Mouse (Mus musculus): ENCODE results near the gene Ssrp1. TPM values are rescaled to one million over a fixed set of nuclear protein-coding genes. Genes with fewer than 3 reads are reported as not detected.

Gene Ssrp1
- polyA plus RNA-seq, 1 experiment from 2014 or later, result 139 TPM

DNA sequence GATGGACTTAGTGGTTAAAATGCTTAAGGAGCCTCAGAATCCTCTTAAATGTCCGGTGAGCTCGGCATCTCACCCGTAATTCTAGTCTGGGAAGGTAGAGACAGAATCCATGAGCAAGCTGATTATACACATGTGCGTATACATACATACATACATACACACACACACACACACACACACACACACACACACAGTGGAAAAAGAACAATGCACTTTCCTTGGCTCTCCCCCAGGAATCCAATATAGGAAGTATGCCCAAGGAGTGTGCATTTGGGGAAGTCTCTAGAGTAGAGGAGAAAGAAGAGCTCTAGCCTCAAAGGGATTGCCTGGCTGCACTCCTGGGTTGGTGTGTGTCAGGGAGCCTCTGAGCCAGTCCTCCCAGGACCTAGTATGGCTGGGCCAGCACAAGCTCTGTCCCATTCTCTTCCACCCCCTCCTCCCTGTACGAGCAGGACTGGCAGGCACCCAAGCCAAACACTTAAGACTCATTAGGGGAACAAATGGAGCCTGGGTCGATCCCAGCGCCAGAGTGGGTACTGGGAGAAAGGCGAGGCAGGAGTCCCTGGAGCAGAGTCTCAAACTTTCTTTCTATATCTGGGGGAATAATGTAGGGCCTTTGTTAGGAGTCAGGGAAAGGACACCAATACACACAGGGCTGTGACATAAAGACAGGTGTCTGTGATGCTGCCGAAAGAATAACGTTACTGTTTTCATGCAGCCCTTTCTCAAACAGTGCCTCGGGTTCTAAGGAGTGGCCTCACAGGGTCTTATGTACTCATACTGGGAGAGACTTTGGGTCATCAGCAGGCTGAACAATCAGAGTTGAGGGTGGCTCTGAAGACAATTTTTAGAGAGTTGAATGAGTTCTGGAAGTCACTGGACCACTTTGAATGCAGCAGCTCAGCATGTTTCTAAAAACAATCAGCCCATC is 51.9 kb downstream of the Ssrp1 start:
- Histone ChIP-seq H3K36me3 (no peaks in the 10 kb centered on the region), H3K27me3 (replicated peaks) (no peaks in the 10 kb centered on the region), H3K4me1 (peaks cover 11% of the 10 kb centered on the region), H3K4me2 (no peak overlapping the region), H3K27ac (replicated peaks) (peak overlapping the region; percentile 39; the same call in 1 of the 2 replicates), H3K4me3 (no peak overlapping the region), H3K9ac (no peak overlapping the region), H3K9me3 (no peaks in the 10 kb centered on the region)
- ATAC-seq (ENCODE audit: extremely low read depth, insufficient number of reproducible peaks, low FRiP score, low TSS enrichment), result peak; percentile 38; the same call in 1 of the 2 replicates
- 51% methylated on average over 11 of the region's 11 CpGs for WGBS

DNA sequence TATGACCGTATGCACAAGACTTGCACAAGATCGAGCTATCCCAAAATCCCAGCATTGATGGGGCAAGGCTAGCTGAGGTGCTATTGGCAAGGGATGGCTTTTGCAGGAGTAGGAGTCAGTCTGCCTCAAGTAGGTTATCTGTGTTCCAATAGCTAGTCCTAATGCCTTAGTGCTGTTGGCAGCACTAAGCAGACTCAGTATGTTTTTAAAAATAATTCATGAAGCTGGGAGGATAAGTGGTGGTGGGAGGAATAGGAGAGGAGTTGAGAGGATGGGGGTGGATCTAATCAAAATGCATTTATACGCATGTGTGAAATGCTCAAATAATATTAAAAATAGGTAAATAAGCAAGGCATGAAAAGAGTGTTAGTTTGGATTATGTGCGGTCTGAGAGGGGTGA is 54.3 kb downstream of the Ssrp1 start:
- Histone ChIP-seq H3K9me3 (no peaks in the 10 kb centered on the region), H3K4me1 (peaks cover 19% of the 10 kb centered on the region), H3K36me3 (no peaks in the 10 kb centered on the region), H3K27ac (replicated peaks) (no peak overlapping the region), H3K27me3 (replicated peaks) (no peaks in the 10 kb centered on the region), H3K4me2 (no peak overlapping the region), H3K4me3 (no peak overlapping the region), H3K9ac (no peak overlapping the region)
- ATAC-seq (ENCODE audit: extremely low read depth, insufficient number of reproducible peaks, low FRiP score, low TSS enrichment), result no peak
- 85% methylated on average over 4 of the region's 4 CpGs for WGBS

- Histone ChIP-seq H3K27me3 (replicated peaks) (no peaks in the 10 kb centered on the region), H3K4me2 (no peak overlapping the region), H3K4me1 (peaks cover 19% of the 10 kb centered on the region), H3K4me3 (no peak overlapping the region), H3K27ac (replicated peaks) (no peak overlapping the region), H3K9me3 (no peaks in the 10 kb centered on the region), H3K36me3 (no peaks in the 10 kb centered on the region), H3K9ac (no peak overlapping the region)
- no peak for ATAC-seq (ENCODE audit: extremely low read depth, insufficient number of reproducible peaks, low FRiP score, low TSS enrichment)
- WGBS, result 97% methylated on average over 1 of the region's 1 CpGs
Observed at GRCm38 (mm10) chr2:85093376-85093775, 56.3 kb downstream of the Ssrp1 start.

DNA sequence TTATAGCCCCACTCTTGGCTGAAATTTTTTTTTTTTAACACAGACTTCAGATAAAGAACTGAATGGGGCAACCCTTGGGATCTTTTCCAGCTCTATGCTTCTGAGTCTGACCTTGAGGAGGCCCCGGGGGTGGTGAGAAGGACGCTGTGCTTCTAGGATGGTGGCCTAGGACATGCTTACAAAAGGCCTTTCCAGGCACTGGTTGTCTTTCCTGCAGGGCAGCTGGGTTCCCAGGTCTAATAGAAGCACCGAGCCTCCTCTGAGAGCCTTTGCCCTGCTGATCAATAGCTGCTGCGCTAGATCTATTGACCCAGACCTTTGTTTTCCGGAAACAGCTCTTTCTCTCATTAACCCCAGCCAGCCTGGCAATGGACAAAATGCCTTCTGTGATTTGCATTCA is 58.9 kb downstream of the Ssrp1 start:
- Histone ChIP-seq H3K27ac (replicated peaks) (no peak overlapping the region), H3K9ac (0 out of 2 replicates have a peak overlapping the region, but pooled peaks have one; percentile 37), H3K9me3 (no peaks in the 10 kb centered on the region), H3K4me2 (no peak overlapping the region), H3K27me3 (replicated peaks) (no peaks in the 10 kb centered on the region), H3K36me3 (no peaks in the 10 kb centered on the region), H3K4me1 (peaks cover 19% of the 10 kb centered on the region), H3K4me3 (no peak overlapping the region)
- ATAC-seq (ENCODE audit: extremely low read depth, insufficient number of reproducible peaks, low FRiP score, low TSS enrichment), result no peak
- 59% methylated on average over 5 of the region's 5 CpGs for WGBS

Other genes starting within 250 kb of the Ssrp1 start
- 92.5 and 114 TPM in 2 replicates for gene Ube2l6, start 238.4 kb upstream of the Ssrp1 start, polyA plus RNA-seq (2015; fragmentation: Nextera tagmentation; extraction: Ambion mirVana)
- 0.24 and 0.27 TPM in 2 replicates for gene Smtnl1, start 214.6 kb upstream of the Ssrp1 start, polyA plus RNA-seq (2015; fragmentation: Nextera tagmentation; extraction: Ambion mirVana)
- 72.3 and 89.1 TPM in 2 replicates for gene Timm10, start 210.2 kb upstream of the Ssrp1 start, polyA plus RNA-seq (2015; fragmentation: Nextera tagmentation; extraction: Ambion mirVana)
- gene Slc43a1, start 198.4 kb upstream of the Ssrp1 start, polyA plus RNA-seq (2015; fragmentation: Nextera tagmentation; extraction: Ambion mirVana), result 16.1 and 17.1 TPM in 2 replicates
- 0.72 and 0.99 TPM in 2 replicates for gene Rtn4rl2, start 150.5 kb upstream of the Ssrp1 start, polyA plus RNA-seq (2015; fragmentation: Nextera tagmentation; extraction: Ambion mirVana)
- gene Slc43a3, start 100.7 kb upstream of the Ssrp1 start, polyA plus RNA-seq (2015; fragmentation: Nextera tagmentation; extraction: Ambion mirVana), result 36.2 and 37.0 TPM in 2 replicates
- gene Prg2, start 56.8 kb upstream of the Ssrp1 start, polyA plus RNA-seq (2015; fragmentation: Nextera tagmentation; extraction: Ambion mirVana), result 0.79 and 1.2 TPM in 2 replicates
- 0.16 and 0.20 TPM in 2 replicates for gene Prg3, start 49.0 kb upstream of the Ssrp1 start, polyA plus RNA-seq (2015; fragmentation: Nextera tagmentation; extraction: Ambion mirVana)
- 0.31 and 0.69 TPM in 2 replicates for gene P2rx3, start 228 bp downstream of the Ssrp1 start, polyA plus RNA-seq (2015; fragmentation: Nextera tagmentation; extraction: Ambion mirVana)
- 17.4 and 21.5 TPM in 2 replicates for gene Tnks1bp1, start 10.8 kb downstream of the Ssrp1 start, polyA plus RNA-seq (2015; fragmentation: Nextera tagmentation; extraction: Ambion mirVana)
- gene Aplnr, start 99.0 kb downstream of the Ssrp1 start, polyA plus RNA-seq (2015; fragmentation: Nextera tagmentation; extraction: Ambion mirVana), result 22.3 and 27.8 TPM in 2 replicates
- 0.32 and 0.35 TPM in 2 replicates for gene Lrrc55, start 160.0 kb downstream of the Ssrp1 start, polyA plus RNA-seq (2015; fragmentation: Nextera tagmentation; extraction: Ambion mirVana)

All from heart, embryonic 13.5 days (tissue).